Mouse (Mus musculus) embryonic fibroblast, embryonic 13.5 days (primary cell): ENCODE data around the gene Paxip1.

Experiments
- CTCF ChIP-seq: IDR thresholded peaks from 2 replicates; pipeline ENCODE4 v1.5.1; 2011; ENCODE audit warnings: mild to moderate bottlenecking, control low read depth, low read length, moderate library complexity, borderline replicate concordance; ENCODE audit not compliant: insufficient read depth
- POLR2A ChIP-seq: IDR thresholded peaks from 2 replicates; pipeline ENCODE4 v1.6.1; 2011; ENCODE audit warnings: low read depth, mild to moderate bottlenecking, control low read depth, low read length, moderate library complexity

GRCm38 (mm10) chr5:27827971-27828370, 36.5 kb upstream of the Paxip1 start:
- TF ChIP-seq POLR2A (no peak), CTCF (no peak)
